ENCODE assay signal across 35 mouse cellular contexts in the genomic region with DNA sequence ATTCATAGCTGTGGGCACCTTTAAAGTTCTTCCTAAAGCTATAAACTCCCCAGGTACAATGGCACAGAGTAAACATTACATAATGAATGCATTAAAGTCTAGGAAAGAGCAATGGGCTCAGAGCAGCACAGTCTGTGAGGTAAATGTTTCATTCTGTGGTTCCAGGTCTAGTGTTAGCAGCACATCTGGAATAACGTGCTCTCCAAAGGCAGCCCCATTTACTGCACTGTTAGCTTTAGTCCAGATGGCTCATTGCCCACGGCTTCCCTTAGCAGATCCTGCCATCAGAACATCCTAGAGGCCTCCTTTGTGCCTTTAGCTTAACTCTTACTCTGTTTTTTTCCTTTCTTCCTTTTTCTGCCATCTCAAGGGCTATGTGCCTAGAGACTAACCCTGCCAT.
"Had no signal": no experiment of that assay in that cellular context is flagged by ENCODE, and none has a peak within 500 bp of the region (broad histone marks: within the 10 kb centered on the region; RNA-seq: fewer than 3 reads in every experiment).

No protein-coding gene starts in this region.

- H3K9me3 ChIP-seq: heart, embryonic 12.5 days; heart, embryonic 13.5 days; heart, embryonic 15.5 days; hindbrain, embryonic 10.5 days; hindbrain, embryonic 12.5 days; hindbrain, embryonic 13.5 days; hindbrain, embryonic 15.5 days; intestine, embryonic 15.5 days; kidney, embryonic 15.5 days had no signal

- DNase-seq: heart, postnatal 10 days; heart, postnatal 14 days; heart, postnatal 36 days; heart, postnatal 4 days; kidney, adult 11 months; kidney, adult 18-20 months; kidney, adult 2 months; kidney, adult 8-10 months; kidney, adult 9 months; kidney, postnatal 10 days; kidney, postnatal 14 days; kidney, postnatal 25 days; kidney, postnatal 36 days; kidney, postnatal 4 days; layer of hippocampus, adult 9-11 months; layer of hippocampus, postnatal 36 days had no signal

- H3K27me3 ChIP-seq: heart, embryonic 12.5 days; heart, embryonic 13.5 days; heart, embryonic 15.5 days; hindbrain, embryonic 12.5 days; hindbrain, embryonic 13.5 days; hindbrain, embryonic 15.5 days; intestine, embryonic 15.5 days; kidney, embryonic 15.5 days had no signal

- H3K4me2 ChIP-seq: heart, embryonic 11.5 days; heart, embryonic 12.5 days; heart, embryonic 13.5 days; heart, embryonic 15.5 days; hindbrain, embryonic 12.5 days; hindbrain, embryonic 13.5 days; hindbrain, embryonic 14.5 days; hindbrain, embryonic 15.5 days; intestine, embryonic 15.5 days; kidney, embryonic 15.5 days had no signal

- H3K4me3 ChIP-seq: heart, embryonic 12.5 days; heart, embryonic 13.5 days; heart, embryonic 15.5 days; hindbrain, embryonic 10.5 days; hindbrain, embryonic 12.5 days; hindbrain, embryonic 13.5 days; hindbrain, embryonic 15.5 days; intestine, embryonic 15.5 days; kidney, embryonic 15.5 days; layer of hippocampus, adult 2 months; left cerebral cortex, adult 2 months had no signal

- H3K4me1 ChIP-seq: heart, embryonic 12.5 days; heart, embryonic 13.5 days; heart, embryonic 15.5 days; hindbrain, embryonic 10.5 days; hindbrain, embryonic 12.5 days; hindbrain, embryonic 13.5 days; hindbrain, embryonic 15.5 days; intestine, embryonic 15.5 days; kidney, embryonic 15.5 days had no signal

- H3K27ac ChIP-seq: heart, embryonic 13.5 days; heart, embryonic 15.5 days; hindbrain, embryonic 10.5 days; hindbrain, embryonic 12.5 days; hindbrain, embryonic 13.5 days; hindbrain, embryonic 14.5 days; hindbrain, embryonic 15.5 days; hindbrain, postnatal 0 days; intestine, embryonic 15.5 days; kidney, embryonic 15.5 days; kidney, postnatal 0 days; layer of hippocampus, adult 2 months; left cerebral cortex, adult 2 months had no signal

- H3K36me3 ChIP-seq: heart, embryonic 12.5 days; heart, embryonic 13.5 days; heart, embryonic 15.5 days; hindbrain, embryonic 10.5 days; hindbrain, embryonic 12.5 days; hindbrain, embryonic 13.5 days; hindbrain, embryonic 15.5 days; intestine, embryonic 15.5 days; kidney, embryonic 15.5 days had no signal

- H3K9ac ChIP-seq: heart, embryonic 12.5 days; heart, embryonic 13.5 days; heart, embryonic 15.5 days; hindbrain, embryonic 12.5 days; hindbrain, embryonic 13.5 days; hindbrain, embryonic 14.5 days; hindbrain, embryonic 15.5 days; intestine, embryonic 15.5 days; kidney, embryonic 15.5 days had no signal

- ATAC-seq: hindbrain, embryonic 16.5 days; hindbrain, postnatal 0 days; inflammation-experienced regulatory T-cells, adult 6 months; intestine, embryonic 15.5 days; intestine, embryonic 16.5 days; intestine, postnatal 0 days had no signal
